Mouse (Mus musculus) liver, embryonic 14 days (tissue): ENCODE measurements around the gene Olfr749. TPM values are rescaled to one million over a fixed set of nuclear protein-coding genes. Genes with fewer than 3 reads are reported as not detected.

Experiments
- polyA plus RNA-seq: library from polyadenylated mRNA; depleted of rRNA; stranded (reverse); fragments of >200 nt; gene quantifications from 2 replicates; pipeline ENCODE4 v1.2.3, GENCODE M21; 2012; rRNA removed

Gene Olfr749
- not detected in 2 replicates for polyA plus RNA-seq

GRCm38 (mm10) chr14:50744994-50745393 is at the start of gene Olfr749:
Gene Olfr749 (minus strand): TSS chr14:50745094.

GRCm38 (mm10) chr14:50785251-50785637 is 40.4 kb upstream of the Olfr749 start, which contains the start of gene Ttc5:
Gene Ttc5 (minus strand): TSS chr14:50785519.

GRCm38 (mm10) chr14:50707073-50707472 is 37.8 kb downstream of the Olfr749 start, which contains the start of gene Olfr748:
Gene Olfr748 (plus strand): TSS chr14:50707373.

GRCm38 (mm10) chr14:50693106-50693505 is 51.8 kb downstream of the Olfr749 start, which contains the start of gene Olfr747:
Gene Olfr747 (minus strand): TSS chr14:50693206.

Other genes with a start within 250 kb of the Olfr749 start
- not detected in 2 replicates for gene Olfr742, start 241.5 kb downstream of the Olfr749 start, polyA plus RNA-seq
- not detected in 2 replicates for gene Olfr743, start 223.3 kb downstream of the Olfr749 start, polyA plus RNA-seq
- not detected in 2 replicates for gene Olfr744, start 130.2 kb downstream of the Olfr749 start, polyA plus RNA-seq
- gene Olfr745, start 105.7 kb downstream of the Olfr749 start, polyA plus RNA-seq: not detected in 2 replicates
- not detected in 2 replicates for gene Olfr746, start 98.0 kb downstream of the Olfr749 start, polyA plus RNA-seq
- not detected in 2 replicates for gene Olfr747, start 51.9 kb downstream of the Olfr749 start, polyA plus RNA-seq
- not detected in 2 replicates for gene Olfr748, start 37.7 kb downstream of the Olfr749 start, polyA plus RNA-seq
- gene Ttc5, start 40.4 kb upstream of the Olfr749 start, polyA plus RNA-seq: 11.2 and 12.6 TPM in 2 replicates
- not detected in 2 replicates for gene Ccnb1ip1, start 62.6 kb upstream of the Olfr749 start, polyA plus RNA-seq
- 37.8 and 40.4 TPM in 2 replicates for gene Parp2, start 62.7 kb upstream of the Olfr749 start, polyA plus RNA-seq
- 2.2 and 3.4 TPM in 2 replicates for gene Tep1, start 125.5 kb upstream of the Olfr749 start, polyA plus RNA-seq
- gene Klhl33, start 152.4 kb upstream of the Olfr749 start, polyA plus RNA-seq: 0.16 and 0.18 TPM in 2 replicates
- gene Osgep, start 179.8 kb upstream of the Olfr749 start, polyA plus RNA-seq: 36.9 and 37.6 TPM in 2 replicates
- gene Apex1, start 179.9 kb upstream of the Olfr749 start, polyA plus RNA-seq: 52.4 and 58.5 TPM in 2 replicates
- gene Pip4p1, start 185.8 kb upstream of the Olfr749 start, polyA plus RNA-seq: 22.8 and 28.6 TPM in 2 replicates
- gene Pnp, start 186.0 kb upstream of the Olfr749 start, polyA plus RNA-seq: 75.3 and 96.8 TPM in 2 replicates
- 58.6 and 74.1 TPM in 2 replicates for gene Gm49342, start 199.4 kb upstream of the Olfr749 start, polyA plus RNA-seq
- gene Pnp2, start 210.9 kb upstream of the Olfr749 start, polyA plus RNA-seq: 9.7 and 10.4 TPM in 2 replicates